Mouse (Mus musculus) E14TG2a.4 (cell line): ENCODE results near the gene Rorc.

Experiments used
- CTCF ChIP-seq: conservative IDR thresholded peaks from 2 replicates; pipeline ENCODE4 v1.5.1; 2014; ENCODE audit warnings: low read length
- NANOG ChIP-seq: IDR thresholded peaks from 2 replicates; pipeline ENCODE4 v1.6.1; 2014; ENCODE audit warnings: borderline replicate concordance, low read length, mixed read lengths
- POU5F1 ChIP-seq: IDR thresholded peaks from 2 replicates; pipeline ENCODE4 v1.6.1; 2014; ENCODE audit warnings: low read length, borderline replicate concordance

DNA sequence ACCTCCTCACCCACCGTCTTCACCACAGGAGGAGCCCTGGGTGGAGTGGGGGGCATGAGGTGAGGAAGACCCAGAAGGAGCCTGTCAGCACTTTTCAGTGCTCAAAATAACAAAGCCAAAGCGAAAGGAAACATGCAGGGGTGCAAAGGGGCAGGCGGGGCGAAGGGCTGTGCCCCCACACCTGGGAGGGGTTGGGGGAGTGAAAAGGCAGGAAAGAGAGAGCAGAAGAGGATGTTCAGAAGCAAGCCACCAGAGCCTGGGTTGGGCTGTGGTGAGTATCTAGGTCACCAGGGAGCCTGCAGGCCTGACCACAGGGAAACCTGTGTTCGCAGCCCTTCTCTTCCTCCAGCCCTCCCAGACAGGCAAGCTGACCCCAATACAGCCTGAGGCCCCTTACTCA is 15.5 kb downstream of the Rorc start:
- TF ChIP-seq NANOG (no peak), CTCF (no peak), POU5F1 (no peak)
